Mouse (Mus musculus) frontal cortex, adult (tissue): Measurements from ENCODE around the gene Plbd2.

Experiments used
- ATAC-seq: cut with Nextera tagmentation; 2 replicates; pipeline ENCODE4 v1.9.2; 2017; ENCODE audit warnings: mild to moderate bottlenecking, moderate library complexity, mixed read lengths; ENCODE audit not compliant: low TSS enrichment

Gene Plbd2

DNA sequence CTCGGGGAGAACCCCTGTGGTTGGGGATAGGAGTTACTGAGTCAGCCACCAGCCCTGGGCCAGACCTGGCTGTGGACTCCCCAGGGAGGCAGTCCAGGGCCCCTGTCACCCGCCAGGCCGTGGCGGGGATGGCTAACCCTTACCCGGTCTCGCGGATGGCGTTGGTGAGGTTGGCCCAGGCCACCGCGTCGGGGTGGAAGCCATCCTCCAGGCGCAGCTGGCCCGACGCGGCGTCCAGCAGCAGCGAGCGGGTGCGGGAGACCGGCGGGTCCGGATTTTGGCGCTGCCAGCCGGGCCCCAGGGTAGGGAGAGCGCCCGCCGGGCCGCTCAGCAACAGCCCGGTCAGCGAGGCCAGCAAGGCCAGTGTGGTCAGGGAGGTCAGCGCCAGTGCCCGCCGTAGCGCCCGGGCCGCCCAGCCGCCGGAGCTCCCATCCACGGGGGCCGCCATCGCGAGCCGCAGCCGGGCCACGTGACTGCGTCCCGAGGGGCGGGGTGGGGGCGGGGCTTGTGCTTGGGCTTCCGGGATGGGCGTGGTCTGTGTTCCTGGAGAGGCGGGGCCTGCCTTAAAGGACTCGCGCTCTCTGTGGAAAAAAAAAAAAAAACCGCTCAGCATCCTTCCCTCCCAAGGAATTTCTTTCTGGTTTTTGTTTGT is at the start of gene Plbd2:
TSS of gene Plbd2 (minus strand) at position 482 of the 652 bp plus-strand sequence.
- ATAC-seq: peak; percentile 51

DNA sequence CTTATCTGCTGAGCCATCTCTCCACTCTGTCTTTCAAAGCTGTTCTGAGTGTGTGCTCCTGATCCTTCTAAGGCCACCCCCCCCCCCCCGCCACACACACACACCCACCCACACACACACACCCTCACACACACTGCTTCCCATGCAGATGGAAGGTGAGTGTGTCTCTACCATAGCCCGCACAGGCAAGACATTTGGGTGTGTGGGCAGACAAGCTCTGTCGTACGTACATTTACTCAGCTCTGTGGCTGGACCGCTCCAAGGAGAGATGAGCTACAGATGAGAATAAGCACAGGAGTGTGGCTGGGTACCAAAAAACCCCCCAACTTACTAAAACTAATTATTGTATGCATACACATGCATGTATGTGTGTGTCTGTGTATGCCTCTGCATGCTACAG is 47.2 kb upstream of the Plbd2 start:
- ATAC-seq: peak; percentile 86

DNA sequence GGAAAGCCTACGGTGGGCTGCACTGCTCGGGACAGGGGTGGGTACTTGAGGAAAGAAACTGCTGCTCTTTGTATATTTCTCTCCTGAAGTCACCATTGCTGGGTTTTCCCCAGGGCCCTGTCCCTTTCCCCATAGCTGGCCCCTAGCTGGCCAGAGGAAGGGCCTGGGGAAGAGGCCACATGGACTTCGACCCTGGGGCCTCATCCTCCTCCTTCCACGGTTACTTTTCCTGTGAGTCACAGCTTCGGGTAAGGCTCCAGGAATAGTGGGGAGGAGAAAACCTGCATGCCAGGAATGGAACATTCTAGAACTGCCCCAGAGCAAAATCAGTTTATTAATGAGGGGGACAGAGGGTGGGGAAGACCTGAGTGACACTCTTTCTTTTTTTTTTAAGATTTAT is 46.7 kb upstream of the Plbd2 start:
- no peak for ATAC-seq

DNA sequence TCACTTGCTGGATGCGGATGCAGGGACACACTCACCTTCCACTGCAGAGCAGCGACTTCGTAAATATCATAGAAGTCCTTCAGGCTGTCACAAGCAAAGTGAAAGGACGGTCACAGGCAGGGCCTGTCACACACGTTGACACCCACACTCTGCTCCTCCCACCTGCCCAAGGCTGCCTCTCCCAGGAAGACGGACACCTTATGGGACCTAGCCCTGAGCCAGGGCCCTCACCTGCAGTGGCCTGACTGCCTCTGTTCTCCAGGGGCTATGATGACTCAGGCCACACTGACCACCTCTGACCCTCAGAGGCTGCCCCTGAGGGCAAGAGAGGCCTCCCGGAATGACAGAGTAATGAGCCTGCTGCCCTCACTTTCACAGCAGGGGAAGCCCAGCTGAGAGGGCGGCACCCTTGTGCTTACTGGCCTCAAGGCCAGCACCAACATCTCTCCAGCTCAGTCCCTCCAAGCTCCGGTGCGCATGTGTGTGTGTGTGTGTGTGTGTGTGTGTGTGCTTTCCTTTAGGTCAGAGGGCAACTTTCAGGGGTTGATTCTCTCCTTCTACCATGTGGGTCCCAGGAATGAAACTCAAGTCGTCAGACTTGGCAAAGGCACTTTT is 44.9 kb upstream of the Plbd2 start:
- no peak for ATAC-seq

DNA sequence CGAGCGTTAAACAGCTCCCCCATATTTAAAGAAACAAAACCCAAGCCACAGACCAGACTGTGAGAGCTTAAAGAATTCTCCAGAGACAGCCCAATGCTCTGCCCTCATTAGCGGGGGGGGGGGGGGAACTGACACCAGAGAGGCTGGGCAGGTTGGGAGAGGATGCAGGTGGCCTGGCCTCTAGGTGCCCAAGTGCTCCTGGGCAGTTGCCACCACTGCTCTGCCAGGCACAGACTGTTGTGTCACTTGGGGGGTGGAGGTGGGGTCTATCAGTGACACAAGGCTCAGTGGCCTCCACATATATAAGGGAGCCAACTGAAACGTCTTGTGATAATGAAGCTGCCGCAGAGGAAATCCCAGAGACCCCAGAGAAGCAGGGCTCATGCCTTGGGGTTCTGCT is 33.2 kb upstream of the Plbd2 start:
- ATAC-seq: no peak

DNA sequence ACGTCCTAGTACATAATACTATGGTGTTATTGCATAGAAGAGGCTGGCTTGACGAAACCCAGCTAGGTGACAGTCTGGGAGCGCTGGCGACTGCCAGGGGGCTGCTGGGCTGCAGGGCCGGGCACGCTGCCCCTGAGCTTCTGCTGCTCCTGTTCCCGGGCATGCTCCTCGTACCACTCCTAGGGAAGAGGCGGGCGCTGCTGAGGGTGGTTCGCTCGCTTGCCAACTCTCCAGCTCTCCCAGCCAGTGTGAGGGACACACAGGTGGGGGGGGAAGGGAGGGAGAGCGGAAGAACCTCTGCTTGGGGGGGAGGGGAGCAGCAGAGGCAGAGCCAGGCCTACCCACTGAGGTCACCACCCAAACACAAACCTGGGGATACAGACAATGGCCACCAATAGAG is 32.6 kb upstream of the Plbd2 start:
- ATAC-seq: peak; percentile 81

DNA sequence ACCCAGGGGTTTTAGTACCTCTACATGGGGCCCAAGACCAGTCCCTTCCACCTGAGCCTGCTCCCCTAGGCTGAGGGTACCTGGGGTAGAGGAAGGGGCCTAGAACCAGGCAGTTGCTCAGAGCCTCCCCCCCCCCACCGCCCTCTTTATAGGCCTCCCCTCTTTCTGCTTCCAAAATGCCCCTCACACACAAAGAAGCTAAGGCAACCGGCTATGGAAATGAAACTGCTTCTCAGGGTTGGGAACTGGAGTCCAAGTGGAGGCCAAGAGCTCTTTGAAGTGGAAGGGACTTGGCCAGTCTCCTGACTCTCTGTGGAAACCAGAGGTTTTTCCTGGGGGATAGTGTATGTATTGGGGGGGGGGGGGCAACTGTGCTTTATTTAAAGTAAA is 31.3 kb upstream of the Plbd2 start:
- ATAC-seq: no peak

DNA sequence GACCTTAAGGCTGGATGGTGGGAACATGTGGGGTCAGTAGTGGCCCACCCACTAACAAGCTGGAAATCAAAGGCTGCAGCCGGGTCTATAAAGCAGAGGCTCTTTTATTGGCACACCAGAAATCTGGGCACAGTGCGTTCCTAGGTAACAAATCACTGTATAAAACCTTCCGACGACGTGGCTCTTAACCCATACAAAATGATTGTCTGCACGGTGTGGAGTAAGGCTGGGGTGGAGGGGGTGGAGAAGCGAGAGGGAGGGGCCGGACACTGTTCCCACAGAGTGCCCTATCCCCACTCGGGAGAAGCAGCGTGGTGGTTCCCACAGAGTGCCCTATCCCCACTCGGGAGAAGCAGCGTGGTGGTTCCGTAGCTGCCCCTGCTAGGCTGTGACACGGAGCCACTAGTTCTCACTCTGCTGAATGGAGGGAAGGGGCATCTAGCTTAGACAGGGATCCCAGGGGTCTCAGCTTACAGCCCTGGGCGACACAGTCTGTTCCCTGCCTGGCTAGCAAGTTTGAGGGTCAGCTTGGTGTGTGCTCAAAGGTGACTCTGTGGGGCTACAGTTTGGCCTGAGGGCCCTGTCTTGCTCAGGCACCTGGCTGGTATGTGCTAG is 30.8 kb upstream of the Plbd2 start:
- ATAC-seq: no peak

DNA sequence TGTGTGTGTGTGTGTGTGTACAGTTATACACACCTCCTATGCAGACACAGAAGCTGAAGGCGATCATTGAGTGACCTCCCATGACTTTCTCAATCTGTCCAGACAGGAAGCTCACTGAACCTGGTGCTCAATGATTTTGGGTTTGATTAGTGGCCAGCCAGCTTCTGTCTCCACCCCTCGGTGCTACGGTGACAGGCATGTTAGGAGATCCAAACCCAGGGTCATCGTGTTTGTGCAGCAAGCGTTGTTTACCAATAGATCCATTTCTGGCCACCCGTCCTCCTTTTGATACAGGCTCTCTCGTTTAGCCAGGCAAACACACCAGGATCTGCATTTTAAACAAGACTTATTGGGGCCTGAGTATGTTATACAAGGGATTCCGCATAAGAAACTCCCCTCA is 28.2 kb upstream of the Plbd2 start:
- ATAC-seq: no peak

DNA sequence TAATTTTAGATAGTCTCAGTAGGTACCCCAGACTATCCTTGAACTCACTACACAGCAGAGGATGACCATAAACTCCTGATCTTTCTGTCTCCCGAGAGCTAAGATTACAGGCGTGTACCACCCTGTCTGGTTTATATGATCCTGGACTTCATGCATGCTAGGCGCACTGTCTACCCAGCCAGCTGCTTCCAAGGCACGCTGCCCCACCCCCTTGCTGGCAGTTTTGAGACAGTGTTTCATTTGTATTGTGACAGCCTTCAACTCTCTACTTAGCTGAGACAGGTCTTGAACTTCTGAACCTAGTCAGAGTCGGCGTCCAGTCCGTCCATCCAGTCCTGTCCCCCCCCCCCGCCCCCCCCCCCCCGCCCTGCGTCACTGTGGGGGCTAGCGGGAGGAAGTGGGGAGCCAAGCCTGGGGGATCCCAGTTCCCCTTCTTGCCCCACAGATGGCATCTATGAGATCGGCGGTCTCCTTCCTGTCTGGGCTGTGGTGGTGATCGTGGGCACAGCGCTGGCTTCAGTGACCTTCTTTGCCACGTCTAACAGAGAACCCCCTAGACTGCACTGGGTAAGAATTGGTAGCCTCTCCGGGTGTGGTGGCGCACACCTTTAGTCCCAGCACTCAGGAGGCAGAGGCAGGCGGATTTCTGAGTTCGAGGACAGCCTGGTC is 24.0 kb upstream of the Plbd2 start:
- ATAC-seq: no peak

DNA sequence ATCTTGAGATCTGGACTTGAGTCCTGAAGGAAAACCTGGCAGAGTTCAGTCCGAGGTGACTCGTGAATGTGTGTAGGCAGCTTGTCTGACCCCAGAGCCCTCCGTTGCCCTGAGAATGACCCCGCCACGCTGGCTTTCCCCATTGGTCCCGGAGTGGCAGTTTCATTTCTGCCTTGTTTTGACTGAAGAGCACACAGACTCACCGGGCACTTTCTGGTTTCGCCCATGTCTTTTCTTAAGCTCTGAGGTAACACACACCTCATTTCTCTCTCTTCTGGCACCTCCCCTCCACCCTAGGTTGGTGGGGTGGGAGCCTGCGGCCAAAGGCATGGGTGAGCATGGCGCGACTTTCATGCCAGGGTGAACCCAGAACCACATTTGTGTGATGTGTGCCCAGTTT is 22.9 kb upstream of the Plbd2 start:
- ATAC-seq: no peak

DNA sequence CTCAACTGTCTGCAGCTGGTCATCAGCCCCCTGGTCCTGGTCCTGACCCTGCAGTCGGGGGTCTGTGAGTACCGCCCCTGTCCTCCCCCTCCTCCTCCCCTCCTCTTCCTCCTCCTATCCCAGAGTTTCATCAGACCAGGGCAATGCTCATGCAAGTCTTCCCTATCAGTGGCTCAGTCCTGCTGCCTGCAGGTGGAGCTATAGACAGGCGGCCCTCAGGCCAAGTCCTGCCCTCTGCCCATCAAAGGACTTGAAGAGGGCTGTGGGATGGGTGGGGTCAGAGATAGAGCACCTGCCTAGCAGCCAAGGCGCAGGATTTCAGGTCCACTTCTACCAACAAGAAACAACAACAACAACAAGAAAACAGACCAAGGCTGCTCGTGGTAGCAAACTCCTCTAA is 22.3 kb upstream of the Plbd2 start:
- ATAC-seq: no peak

DNA sequence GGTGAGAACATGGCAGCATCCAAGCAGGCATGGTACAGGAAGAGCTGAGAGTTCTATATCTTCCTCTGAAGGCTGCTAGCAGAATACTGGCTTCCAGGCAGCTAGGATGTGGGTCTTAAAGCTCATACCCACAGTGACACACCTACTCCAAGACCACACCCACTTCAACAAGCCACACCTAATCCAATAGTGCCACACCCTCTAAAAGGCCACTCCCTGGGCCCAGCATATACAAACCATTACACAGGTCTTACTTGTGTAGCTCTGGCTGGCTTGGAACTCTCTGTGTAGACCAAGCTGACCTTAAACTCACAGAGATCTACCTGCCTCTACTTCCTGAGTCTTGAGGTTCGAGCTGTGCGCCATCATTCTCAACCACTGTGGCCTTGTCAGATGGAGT is 21.3 kb upstream of the Plbd2 start:
- ATAC-seq: no peak

DNA sequence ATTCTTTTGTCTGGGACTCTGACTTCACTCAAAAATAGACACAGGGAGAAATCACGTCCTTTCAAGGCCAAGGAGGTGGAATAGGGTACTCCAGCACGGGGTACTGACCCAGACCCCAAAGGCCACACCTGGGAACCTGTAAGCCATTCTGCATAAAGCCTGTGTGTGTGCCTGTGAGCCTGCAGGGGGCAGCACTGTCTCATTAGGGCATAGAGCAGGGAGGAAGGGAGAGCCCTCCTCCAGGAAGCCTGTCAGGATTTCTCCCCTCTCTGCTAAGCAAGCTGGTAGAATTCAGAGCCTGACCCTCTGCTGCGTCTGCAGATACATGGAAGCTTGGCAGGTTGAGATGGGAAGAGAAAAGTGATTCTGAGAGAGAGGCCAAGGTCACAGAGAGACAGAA is 19.2 kb upstream of the Plbd2 start:
- ATAC-seq: no peak

DNA sequence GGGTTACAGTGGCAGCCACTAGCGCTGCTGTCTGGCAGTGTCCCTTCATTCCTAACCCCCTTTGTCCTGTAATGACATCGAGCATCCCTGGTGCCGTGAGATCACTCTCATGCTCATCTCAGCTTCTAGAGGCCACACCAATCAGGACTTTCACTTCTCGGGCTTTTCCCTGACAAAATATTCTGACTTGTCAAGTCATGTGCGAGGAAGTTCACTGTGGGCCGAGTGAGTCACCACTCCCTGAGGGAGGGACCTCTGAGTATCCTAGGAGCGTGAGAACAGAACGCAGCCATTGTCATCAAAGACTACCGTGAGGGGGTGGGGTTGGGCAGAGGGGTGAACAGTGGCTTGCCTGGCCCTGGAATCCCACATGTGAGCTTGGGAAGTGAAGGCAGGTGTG is 14.1 kb upstream of the Plbd2 start:
- no peak for ATAC-seq

DNA sequence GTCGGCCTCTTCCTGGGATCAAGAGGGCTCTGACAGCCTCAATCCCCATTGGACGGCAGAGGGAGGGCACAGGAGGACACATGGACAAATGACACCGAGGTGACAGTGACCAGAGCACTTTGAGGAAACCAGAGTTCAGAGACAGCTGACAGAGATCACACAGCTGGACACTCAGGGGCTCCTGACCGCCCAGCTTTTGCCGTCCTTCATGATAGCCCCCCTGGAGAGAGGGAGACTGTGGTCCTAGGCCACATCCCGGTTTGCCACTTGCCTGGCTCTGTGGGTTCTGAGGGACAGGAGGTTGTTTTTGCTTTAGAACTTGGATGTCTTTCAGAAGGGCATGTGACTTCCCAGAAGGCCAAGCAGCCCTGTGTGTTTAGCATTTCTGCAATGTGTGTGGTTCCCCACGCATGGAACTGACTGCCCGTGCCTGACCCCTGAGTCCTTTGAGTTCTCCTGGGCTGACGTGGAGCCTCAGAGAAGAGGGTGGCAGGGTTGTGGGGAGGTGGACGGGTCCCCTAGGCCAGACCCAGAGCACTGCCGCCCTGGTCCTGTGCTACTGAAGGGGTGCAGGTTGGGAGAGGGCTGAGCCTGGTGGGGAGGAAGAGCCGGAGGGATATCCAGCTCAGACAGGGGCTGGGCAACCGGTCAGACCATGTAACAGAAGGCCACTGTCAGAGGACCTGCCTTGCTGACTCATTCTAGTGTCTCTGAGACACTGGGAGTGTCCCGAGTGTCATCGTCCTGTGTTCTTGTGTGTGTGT is 13.0 kb upstream of the Plbd2 start:
- no peak for ATAC-seq

DNA sequence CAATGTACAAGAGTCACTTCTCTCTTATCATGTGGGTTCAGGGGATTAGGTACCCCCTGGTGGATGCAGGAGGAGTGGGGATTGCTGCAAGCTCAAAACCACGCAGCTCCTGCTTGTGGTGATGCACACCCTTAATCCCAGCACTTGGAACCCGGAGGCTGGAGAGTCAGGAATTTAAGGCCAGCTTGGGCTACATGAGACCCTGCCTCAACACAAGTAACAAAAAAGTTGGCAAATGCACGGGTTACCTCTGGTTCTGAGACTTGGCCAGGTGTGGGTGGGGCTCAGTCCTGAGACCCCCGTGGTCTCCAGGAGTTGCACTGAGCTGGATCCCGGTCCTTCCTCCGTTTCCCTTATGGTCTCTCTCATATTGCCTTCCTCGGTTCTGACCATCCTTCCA is 12.0 kb upstream of the Plbd2 start:
- ATAC-seq: no peak

DNA sequence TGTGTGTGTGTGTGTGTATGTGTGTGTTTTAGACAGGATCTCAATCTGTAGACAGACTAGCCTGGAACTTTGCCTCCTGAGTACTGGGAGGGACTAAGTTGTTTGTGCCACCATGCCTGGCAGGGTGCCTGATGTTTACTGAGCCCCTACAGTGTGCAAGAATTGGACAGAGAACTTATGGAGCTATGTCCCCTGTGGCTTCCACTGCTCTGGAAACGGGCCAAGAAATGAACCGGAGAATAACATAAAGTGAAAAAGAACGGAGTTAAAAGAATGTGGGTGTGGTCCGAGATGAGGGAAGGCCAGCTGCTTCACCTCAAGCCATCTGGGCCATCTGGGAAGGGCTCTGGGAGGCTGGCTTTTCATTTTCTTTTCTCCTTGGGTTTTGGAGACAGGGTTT is 11.3 kb upstream of the Plbd2 start:
- ATAC-seq: no peak

DNA sequence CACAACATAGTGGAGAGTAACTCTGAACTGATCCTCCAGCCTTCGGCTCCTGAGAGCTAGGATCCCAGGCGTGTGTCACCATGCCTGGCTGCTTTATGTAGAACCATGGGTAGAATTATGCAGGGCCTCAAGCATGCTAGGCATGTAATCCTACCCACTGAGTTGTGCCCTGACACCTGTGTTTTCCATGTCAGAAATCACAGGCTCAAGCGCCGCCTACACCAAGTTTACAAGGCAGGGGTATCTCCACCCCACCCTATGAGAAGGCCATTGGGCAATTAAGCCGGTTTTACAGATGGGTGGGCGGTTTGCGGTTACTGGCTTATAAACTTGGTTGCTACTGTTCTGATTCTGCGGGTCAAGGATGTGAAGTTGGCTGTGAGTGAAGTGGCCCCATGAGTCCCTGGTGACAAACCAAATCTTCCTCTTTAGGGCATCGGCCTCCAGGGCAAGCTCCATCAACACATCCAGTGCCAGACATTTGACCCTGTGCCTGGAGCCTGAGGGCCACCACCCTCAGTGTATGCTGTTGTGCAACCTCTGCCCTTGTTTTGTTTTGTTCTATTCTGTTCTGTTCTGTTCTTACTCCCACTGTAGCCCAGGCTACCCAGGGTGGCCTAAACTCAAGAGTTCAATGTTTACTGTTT is 10.7 kb upstream of the Plbd2 start:
- ATAC-seq: no peak

DNA sequence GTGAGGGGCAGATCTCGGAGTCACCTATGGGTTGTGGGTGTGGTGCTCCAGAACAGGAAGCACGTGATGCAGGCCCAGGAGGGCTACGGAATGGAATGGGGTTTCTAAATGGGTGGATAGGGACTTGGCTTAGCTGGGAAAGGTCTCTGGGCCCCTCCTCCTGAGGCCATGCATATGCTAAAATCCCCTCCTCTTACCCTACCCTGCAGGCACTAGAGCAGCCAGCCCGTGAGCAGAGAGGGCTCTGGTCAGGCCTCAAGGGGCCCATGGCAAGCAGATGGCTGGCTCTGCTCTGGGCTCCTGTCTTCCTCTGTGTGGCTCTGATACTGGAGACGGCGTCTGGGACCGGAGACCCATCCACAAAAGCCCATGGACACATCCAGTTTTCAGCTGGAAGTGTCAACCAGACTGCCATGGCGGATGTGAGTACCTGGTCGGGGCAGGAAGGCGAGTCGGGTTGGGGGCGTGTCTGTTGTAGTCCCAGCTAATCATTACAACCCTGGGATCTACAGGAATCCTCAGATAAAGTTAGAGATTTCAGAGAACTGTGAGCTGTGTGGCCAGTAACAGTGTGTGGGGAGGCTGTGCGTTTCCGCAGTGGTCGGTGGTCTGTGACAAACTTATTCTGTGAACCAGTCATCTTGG is 9.6 kb upstream of the Plbd2 start:
- no peak for ATAC-seq

DNA sequence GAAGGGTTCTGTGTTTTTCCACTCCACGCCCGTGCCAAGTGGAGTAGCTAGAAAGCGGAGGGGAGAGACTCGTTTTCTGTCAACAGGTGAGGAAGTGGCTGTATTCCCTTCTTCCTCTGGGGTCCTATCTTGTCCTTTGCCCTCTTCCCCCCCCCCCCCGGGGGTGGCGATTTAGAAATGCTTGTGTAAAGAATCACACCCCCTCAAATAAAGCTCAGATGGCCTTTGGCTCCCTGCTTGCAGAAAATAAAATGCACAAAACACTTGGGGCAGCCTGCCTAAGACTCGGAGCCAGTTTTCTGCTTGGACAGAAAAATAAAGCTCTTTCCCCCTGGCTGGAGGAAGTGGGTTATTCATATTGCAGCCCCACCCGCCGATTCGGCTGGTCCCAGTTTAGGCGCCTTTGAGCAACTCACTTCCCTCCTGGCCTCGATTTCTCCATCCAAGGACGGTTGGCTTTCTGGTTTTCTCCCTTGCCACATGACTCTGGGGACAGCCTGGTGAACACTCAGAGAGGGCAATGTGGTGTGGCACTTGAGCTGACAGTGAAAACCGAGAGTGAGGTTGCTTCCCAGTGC is 8.3 kb upstream of the Plbd2 start:
- ATAC-seq: 0 out of 2 replicates have a peak, but pooled peaks have one; percentile 14
